Mouse (Mus musculus): ENCODE data around the gene 1700016K19Rik. TPM values are rescaled to one million over a fixed set of nuclear protein-coding genes. Genes with fewer than 3 reads are reported as not detected.

The 1700016K19Rik gene
- polyA plus RNA-seq, 1 experiment from 2014 or later: 1.7 TPM

- no peak overlapping the region for H3K27ac ChIP-seq (ENCODE audit: low read depth, low read length)
- no peak overlapping the region for H3K4me2 ChIP-seq (ENCODE audit: low read depth, low read length)
- no peak overlapping the region for H3K9ac ChIP-seq (replicated peaks; ENCODE audit: low read depth, low read length)
- H3K36me3 ChIP-seq (ENCODE audit: control insufficient read depth, insufficient read depth, low read length): no peaks in the 10 kb centered on the region
- no peaks in the 10 kb centered on the region for H3K27me3 ChIP-seq (ENCODE audit: control insufficient read depth, insufficient read depth, low read length)
- no peak overlapping the region for H3K4me3 ChIP-seq (ENCODE audit: low read depth, low read length)
- WGBS: 60% methylated on average over 8 of the region's 8 CpGs
- ATAC-seq (ENCODE audit: low read depth): no peak
- no peaks in the 10 kb centered on the region for H3K9me3 ChIP-seq (ENCODE audit: control insufficient read depth, low read length)
- H3K4me1 ChIP-seq (ENCODE audit: control insufficient read depth, insufficient read depth, low read length): no peaks in the 10 kb centered on the region
Measured at GRCm38 (mm10) chr11:75976748-75977147, 23.0 kb upstream of the 1700016K19Rik start.

- ATAC-seq (ENCODE audit: low read depth): no peak
- Histone ChIP-seq H3K27me3 (ENCODE audit: control insufficient read depth, insufficient read depth, low read length) (no peaks in the 10 kb centered on the region), H3K4me2 (ENCODE audit: low read depth, low read length) (no peak overlapping the region), H3K4me1 (ENCODE audit: control insufficient read depth, insufficient read depth, low read length) (no peaks in the 10 kb centered on the region), H3K9me3 (ENCODE audit: control insufficient read depth, low read length) (no peaks in the 10 kb centered on the region), H3K4me3 (ENCODE audit: low read depth, low read length) (no peak overlapping the region), H3K27ac (ENCODE audit: low read depth, low read length) (no peak overlapping the region), H3K36me3 (ENCODE audit: control insufficient read depth, insufficient read depth, low read length) (no peaks in the 10 kb centered on the region), H3K9ac (replicated peaks; ENCODE audit: low read depth, low read length) (no peak overlapping the region)
- WGBS: 82% methylated on average over 6 of the region's 6 CpGs
Measured at GRCm38 (mm10) chr11:75978051-75978450, 21.7 kb upstream of the 1700016K19Rik start.

DNA sequence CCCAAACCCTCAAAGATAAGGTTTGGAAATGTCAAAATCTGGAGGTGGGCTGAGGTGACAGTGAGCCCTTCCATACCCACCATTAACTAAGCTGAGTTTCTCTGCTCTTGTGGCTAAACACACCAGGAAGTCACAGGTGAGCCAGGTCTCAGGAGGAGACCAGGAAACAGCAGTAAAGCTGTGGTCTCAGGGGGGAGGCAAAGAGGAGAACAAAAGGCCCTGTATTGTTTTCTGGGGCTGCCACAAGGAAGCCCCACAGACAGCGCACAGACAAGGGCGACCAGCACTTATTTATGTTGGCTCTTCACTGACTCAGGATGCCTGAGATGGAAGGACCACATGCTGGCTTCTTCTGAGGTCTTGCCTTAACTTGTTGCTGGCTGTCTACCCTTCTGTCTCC lies 19.3 kb upstream of the 1700016K19Rik start:
- Histone ChIP-seq H3K4me2 (ENCODE audit: low read depth, low read length) (no peak overlapping the region), H3K9ac (replicated peaks; ENCODE audit: low read depth, low read length) (no peak overlapping the region), H3K27me3 (ENCODE audit: control insufficient read depth, insufficient read depth, low read length) (no peaks in the 10 kb centered on the region), H3K4me3 (ENCODE audit: low read depth, low read length) (no peak overlapping the region), H3K36me3 (ENCODE audit: control insufficient read depth, insufficient read depth, low read length) (no peaks in the 10 kb centered on the region), H3K9me3 (ENCODE audit: control insufficient read depth, low read length) (no peaks in the 10 kb centered on the region), H3K27ac (ENCODE audit: low read depth, low read length) (no peak overlapping the region), H3K4me1 (ENCODE audit: control insufficient read depth, insufficient read depth, low read length) (no peaks in the 10 kb centered on the region)
- 21% methylated on average over 2 of the region's 2 CpGs for WGBS
- no peak for ATAC-seq (ENCODE audit: low read depth)

DNA sequence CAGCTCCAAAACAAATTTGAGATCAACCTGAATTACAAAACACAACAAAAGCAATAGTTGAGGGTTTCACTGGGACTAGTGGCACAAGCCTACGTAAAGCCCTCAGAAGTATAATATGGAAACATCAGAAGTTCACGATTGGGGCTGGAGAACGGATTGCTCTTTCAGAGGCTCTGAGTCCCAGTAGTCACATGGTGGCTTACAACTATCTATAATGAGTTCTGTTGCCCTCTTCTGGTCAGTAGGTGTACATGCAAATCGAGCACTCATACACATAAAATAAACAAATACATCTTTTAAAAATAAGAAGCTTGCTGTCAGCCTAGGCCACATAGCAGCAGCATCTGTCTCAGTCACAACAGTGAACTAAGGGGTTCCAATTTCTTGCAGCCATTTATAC lies 16.5 kb upstream of the 1700016K19Rik start:
- 73% methylated on average over 4 of the region's 4 CpGs for WGBS
- H3K9ac ChIP-seq (replicated peaks; ENCODE audit: low read depth, low read length): no peak overlapping the region
- H3K4me2 ChIP-seq (ENCODE audit: low read depth, low read length): no peak overlapping the region
- no peak for ATAC-seq (ENCODE audit: low read depth)
- H3K36me3 ChIP-seq (ENCODE audit: control insufficient read depth, insufficient read depth, low read length): no peaks in the 10 kb centered on the region
- no peaks in the 10 kb centered on the region for H3K9me3 ChIP-seq (ENCODE audit: control insufficient read depth, low read length)
- H3K4me3 ChIP-seq (ENCODE audit: low read depth, low read length): no peak overlapping the region
- H3K27me3 ChIP-seq (ENCODE audit: control insufficient read depth, insufficient read depth, low read length): no peaks in the 10 kb centered on the region
- no peak overlapping the region for H3K27ac ChIP-seq (ENCODE audit: low read depth, low read length)
- no peaks in the 10 kb centered on the region for H3K4me1 ChIP-seq (ENCODE audit: control insufficient read depth, insufficient read depth, low read length)

DNA sequence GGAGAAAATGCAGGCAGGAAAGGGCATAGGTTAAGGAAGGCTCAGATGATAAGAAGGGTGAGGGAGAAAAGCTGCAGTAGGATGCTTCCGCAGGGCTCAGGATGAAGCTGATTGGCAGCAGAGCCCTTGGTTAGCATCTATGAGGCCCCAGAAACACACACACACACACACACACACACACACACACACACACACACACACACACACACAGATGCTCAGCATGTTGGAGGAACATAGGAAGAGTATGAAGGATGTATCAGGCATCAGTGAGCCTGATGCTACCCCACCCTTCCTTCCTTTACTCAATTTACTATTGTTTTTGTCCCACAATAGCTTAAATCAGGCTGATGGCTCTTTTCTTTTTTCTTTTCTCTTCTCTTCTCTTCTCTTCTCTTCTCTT lies 15.1 kb upstream of the 1700016K19Rik start:
- Histone ChIP-seq H3K9me3 (ENCODE audit: control insufficient read depth, low read length) (no peaks in the 10 kb centered on the region), H3K4me2 (ENCODE audit: low read depth, low read length) (no peak overlapping the region), H3K36me3 (ENCODE audit: control insufficient read depth, insufficient read depth, low read length) (no peaks in the 10 kb centered on the region), H3K27ac (ENCODE audit: low read depth, low read length) (no peak overlapping the region), H3K9ac (replicated peaks; ENCODE audit: low read depth, low read length) (no peak overlapping the region), H3K4me3 (ENCODE audit: low read depth, low read length) (no peak overlapping the region), H3K27me3 (ENCODE audit: control insufficient read depth, insufficient read depth, low read length) (no peaks in the 10 kb centered on the region), H3K4me1 (ENCODE audit: control insufficient read depth, insufficient read depth, low read length) (no peaks in the 10 kb centered on the region)
- ATAC-seq (ENCODE audit: low read depth): no peak
- WGBS: 65% methylated on average over 1 of the region's 1 CpGs

DNA sequence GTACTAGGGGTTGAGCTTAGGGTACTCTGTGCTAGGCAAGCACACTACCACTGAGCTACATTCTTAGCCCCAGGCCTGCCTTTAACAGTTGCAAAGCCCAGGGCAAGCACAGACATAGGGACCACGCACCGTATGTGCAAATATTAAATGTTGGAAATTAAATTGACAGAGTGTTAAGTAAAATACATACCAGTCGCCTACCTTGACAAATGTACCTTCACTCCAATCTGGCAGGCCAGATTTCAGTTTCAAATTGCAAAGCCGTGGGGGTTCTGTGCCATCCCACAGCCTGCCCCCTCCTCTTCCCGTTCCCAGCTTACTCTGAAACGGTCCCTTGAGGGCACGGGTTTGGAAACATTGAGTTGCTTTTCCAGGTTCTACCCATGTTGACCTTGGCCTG lies 13.8 kb upstream of the 1700016K19Rik start:
- Histone ChIP-seq H3K4me3 (ENCODE audit: low read depth, low read length) (no peak overlapping the region), H3K4me2 (ENCODE audit: low read depth, low read length) (no peak overlapping the region), H3K27me3 (ENCODE audit: control insufficient read depth, insufficient read depth, low read length) (no peaks in the 10 kb centered on the region), H3K9ac (replicated peaks; ENCODE audit: low read depth, low read length) (no peak overlapping the region), H3K36me3 (ENCODE audit: control insufficient read depth, insufficient read depth, low read length) (no peaks in the 10 kb centered on the region), H3K27ac (ENCODE audit: low read depth, low read length) (no peak overlapping the region), H3K9me3 (ENCODE audit: control insufficient read depth, low read length) (no peaks in the 10 kb centered on the region), H3K4me1 (ENCODE audit: control insufficient read depth, insufficient read depth, low read length) (no peaks in the 10 kb centered on the region)
- no peak for ATAC-seq (ENCODE audit: low read depth)
- 75% methylated on average over 7 of the region's 7 CpGs for WGBS

DNA sequence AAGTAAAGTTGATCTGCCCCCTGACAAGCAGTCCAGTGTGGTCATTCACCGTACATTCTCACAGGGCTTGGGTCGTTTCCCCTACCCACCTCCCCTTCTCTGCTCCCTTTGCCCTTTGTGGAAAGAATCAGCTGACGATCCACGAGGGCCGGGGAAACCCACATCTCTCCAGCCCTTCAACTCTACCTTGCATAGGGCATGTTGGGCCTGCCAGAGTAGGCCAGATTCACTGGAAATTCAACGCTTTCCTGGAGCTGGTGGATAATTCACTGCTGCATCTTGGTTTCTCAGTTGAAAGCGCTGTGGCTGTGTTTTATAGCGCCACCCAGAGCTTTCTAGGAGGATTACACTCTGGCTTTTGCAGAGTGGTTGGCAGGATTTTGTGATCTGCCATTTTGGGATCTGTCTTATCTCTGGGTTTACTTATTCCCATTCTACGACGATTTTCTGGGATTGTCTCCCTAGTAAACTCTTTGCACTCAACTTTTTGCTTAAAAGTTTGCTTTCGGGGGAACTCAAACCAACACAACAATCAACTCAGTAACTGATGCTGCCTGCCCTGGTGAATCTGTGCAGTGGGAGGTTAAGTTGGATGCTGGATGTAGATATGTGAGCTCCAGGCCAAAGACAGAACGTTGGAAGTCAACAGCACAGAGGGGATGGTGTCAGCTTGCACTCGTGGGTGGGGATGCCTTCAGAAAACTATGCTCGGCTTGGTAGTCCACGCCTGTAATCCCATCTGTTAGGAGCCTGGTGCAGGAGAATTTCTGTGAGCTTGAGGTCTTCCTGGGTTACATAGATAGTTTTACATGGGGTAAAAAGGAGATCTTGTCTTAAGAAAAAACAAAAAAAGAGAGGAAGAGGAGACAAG lies 8.5 kb upstream of the 1700016K19Rik start:
- Histone ChIP-seq H3K27me3 (ENCODE audit: control insufficient read depth, insufficient read depth, low read length) (no peaks in the 10 kb centered on the region), H3K4me3 (ENCODE audit: low read depth, low read length) (no peak overlapping the region), H3K9me3 (ENCODE audit: control insufficient read depth, low read length) (no peaks in the 10 kb centered on the region), H3K36me3 (ENCODE audit: control insufficient read depth, insufficient read depth, low read length) (no peaks in the 10 kb centered on the region), H3K27ac (ENCODE audit: low read depth, low read length) (no peak overlapping the region), H3K4me2 (ENCODE audit: low read depth, low read length) (no peak overlapping the region), H3K4me1 (ENCODE audit: control insufficient read depth, insufficient read depth, low read length) (no peaks in the 10 kb centered on the region), H3K9ac (replicated peaks; ENCODE audit: low read depth, low read length) (no peak overlapping the region)
- 84% methylated on average over 15 of the region's 15 CpGs for WGBS
- no peak for ATAC-seq (ENCODE audit: low read depth)

DNA sequence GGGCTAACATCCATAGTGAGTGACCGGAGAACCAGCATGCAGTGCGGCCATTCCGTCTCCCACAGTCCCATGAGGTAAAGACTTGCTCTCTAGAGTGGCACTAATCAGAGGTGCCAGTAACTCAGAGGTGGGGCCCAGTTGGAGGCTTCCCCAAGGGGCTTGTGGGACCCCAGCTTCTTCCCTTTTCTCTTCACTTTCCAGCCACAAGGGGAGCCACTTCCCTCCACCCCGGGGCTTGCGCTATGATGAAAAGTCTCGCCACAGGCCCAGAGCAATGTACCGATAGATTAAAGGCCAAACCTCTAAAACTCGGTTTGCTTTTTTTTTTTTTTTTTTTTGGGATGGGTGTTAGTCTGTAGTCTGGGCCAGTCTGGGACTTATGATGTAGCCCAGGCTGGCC lies 7.8 kb upstream of the 1700016K19Rik start:
- ATAC-seq (ENCODE audit: low read depth): no peak
- Histone ChIP-seq H3K36me3 (ENCODE audit: control insufficient read depth, insufficient read depth, low read length) (no peaks in the 10 kb centered on the region), H3K9me3 (ENCODE audit: control insufficient read depth, low read length) (no peaks in the 10 kb centered on the region), H3K27ac (ENCODE audit: low read depth, low read length) (no peak overlapping the region), H3K4me3 (ENCODE audit: low read depth, low read length) (no peak overlapping the region), H3K27me3 (ENCODE audit: control insufficient read depth, insufficient read depth, low read length) (no peaks in the 10 kb centered on the region), H3K4me2 (ENCODE audit: low read depth, low read length) (no peak overlapping the region), H3K9ac (replicated peaks; ENCODE audit: low read depth, low read length) (no peak overlapping the region), H3K4me1 (ENCODE audit: control insufficient read depth, insufficient read depth, low read length) (no peaks in the 10 kb centered on the region)
- 88% methylated on average over 8 of the region's 8 CpGs for WGBS

DNA sequence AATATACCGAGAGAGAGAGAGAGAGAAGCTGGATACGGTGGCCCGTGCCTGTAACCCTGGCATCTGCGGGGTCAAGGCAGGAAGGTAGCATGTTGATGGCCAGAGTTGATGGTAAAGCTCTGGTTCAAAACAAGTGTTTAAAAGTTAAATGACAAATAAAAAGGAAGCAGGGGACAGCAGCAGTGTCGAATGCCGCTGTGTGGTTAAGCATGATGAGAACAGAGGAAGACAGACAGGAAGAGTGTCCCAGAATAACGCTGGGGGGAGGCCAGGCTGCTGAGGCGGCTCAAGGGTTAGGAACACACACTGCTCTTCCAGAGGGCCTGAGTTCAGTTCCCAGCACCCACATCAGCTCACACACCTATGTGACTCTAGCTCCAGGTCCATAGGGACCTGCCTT lies 7.2 kb upstream of the 1700016K19Rik start:
- no peak for ATAC-seq (ENCODE audit: low read depth)
- Histone ChIP-seq H3K27me3 (ENCODE audit: control insufficient read depth, insufficient read depth, low read length) (no peaks in the 10 kb centered on the region), H3K4me3 (ENCODE audit: low read depth, low read length) (no peak overlapping the region), H3K9ac (replicated peaks; ENCODE audit: low read depth, low read length) (no peak overlapping the region), H3K27ac (ENCODE audit: low read depth, low read length) (no peak overlapping the region), H3K4me1 (ENCODE audit: control insufficient read depth, insufficient read depth, low read length) (no peaks in the 10 kb centered on the region), H3K9me3 (ENCODE audit: control insufficient read depth, low read length) (no peaks in the 10 kb centered on the region), H3K36me3 (ENCODE audit: control insufficient read depth, insufficient read depth, low read length) (no peaks in the 10 kb centered on the region), H3K4me2 (ENCODE audit: low read depth, low read length) (no peak overlapping the region)
- WGBS: 90% methylated on average over 8 of the region's 8 CpGs
